ENCODE assay signal across 9 mouse cellular contexts in genomic region chr11:11973366-11974014, GRCm38 (mm10).
DNase-seq lines count a peak whose midpoint lies in the region; ATAC-seq and TF ChIP-seq lines count a peak whose summit lies in the region.
"Had no signal": no experiment of that assay in that cellular context is flagged by ENCODE, and none has a peak within 500 bp of the region (broad histone marks: within the 10 kb centered on the region; RNA-seq: fewer than 3 reads in every experiment).

No protein-coding gene starts in this region.

- no peak overlapping the region for H3K27ac ChIP-seq in bone marrow macrophage, adult 2 months (ENCODE audit: insufficient read depth, low read depth, low read length)
- peak overlapping the region; percentile 58; the same call in 1 of the 2 replicates for H3K27ac ChIP-seq in embryonic facial prominence, embryonic 15.5 days (replicated peaks)
- H3K27ac ChIP-seq in heart, embryonic 11.5 days (ENCODE audit: low read depth, low read length), result peak overlapping the region; percentile 47; the same call in 1 of the 2 replicates
- no peak overlapping the region for H3K27ac ChIP-seq in kidney, embryonic 14.5 days (ENCODE audit: low read depth, low read length)
- no peak overlapping the region; the same call in 1 of the 2 replicates for H3K27ac ChIP-seq in limb, embryonic 14.5 days (replicated peaks; ENCODE audit: low read depth, low read length)
- no peak overlapping the region for H3K27ac ChIP-seq in midbrain, postnatal 0 days (ENCODE audit: low read depth, low read length)

- TF ChIP-seq CTCF in bone marrow macrophage, adult 2 months (IDR thresholded peaks at IDR 0.05; ENCODE audit: low read depth, low read length), result peak; percentile 97
- peak; percentile 93 for TF ChIP-seq CTCF in midbrain, postnatal 0 days (IDR thresholded peaks at IDR 0.05)

- WGBS in embryonic facial prominence, embryonic 15.5 days, result 45% methylated on average over 8 of the region's 8 CpGs
- 51% methylated on average over 8 of the region's 8 CpGs for WGBS in heart, embryonic 11.5 days (ENCODE audit: insufficient replicate concordance)
- WGBS in kidney, embryonic 14.5 days, result 45% methylated on average over 8 of the region's 8 CpGs
- 41% methylated on average over 8 of the region's 8 CpGs for WGBS in limb, embryonic 14.5 days
- 30% methylated on average over 8 of the region's 8 CpGs for WGBS in midbrain, postnatal 0 days

- H3K27me3 ChIP-seq in embryonic facial prominence, embryonic 15.5 days, result no peaks in the 10 kb centered on the region
- no peaks in the 10 kb centered on the region for H3K27me3 ChIP-seq in heart, embryonic 11.5 days (ENCODE audit: control insufficient read depth, insufficient read depth, low read length)
- no peaks in the 10 kb centered on the region for H3K27me3 ChIP-seq in kidney, embryonic 14.5 days (ENCODE audit: control insufficient read depth, insufficient read depth, low read length)
- H3K27me3 ChIP-seq in limb, embryonic 14.5 days (ENCODE audit: control insufficient read depth, insufficient read depth, low read length), result no peaks in the 10 kb centered on the region
- 0 out of 2 replicates have a peak, but pooled peaks cover 3% of the 10 kb centered on the region for H3K27me3 ChIP-seq in midbrain, postnatal 0 days (ENCODE audit: insufficient read depth, low read length)
- no peaks in the 10 kb centered on the region for H3K27me3 ChIP-seq in splenic B cell, adult 2 months (ENCODE audit: control insufficient read depth, insufficient read depth, low read length, poor library complexity, severe bottlenecking)

- no peak for TF ChIP-seq POLR2A in bone marrow macrophage, adult 2 months (IDR thresholded peaks at IDR 0.05; ENCODE audit: borderline replicate concordance, low read depth, low read length)
- TF ChIP-seq POLR2A in limb, embryonic 14.5 days (IDR thresholded peaks at IDR 0.05; ENCODE audit: borderline replicate concordance, extremely low read depth, insufficient read depth, insufficient read length), result no peak

- H3K36me3 ChIP-seq in embryonic facial prominence, embryonic 15.5 days, result peaks cover 21% of the 10 kb centered on the region
- peaks cover 13% of the 10 kb centered on the region; the same call in 1 of the 2 replicates for H3K36me3 ChIP-seq in heart, embryonic 11.5 days (ENCODE audit: control insufficient read depth, insufficient read depth, low read length)
- H3K36me3 ChIP-seq in kidney, embryonic 14.5 days (ENCODE audit: control insufficient read depth, insufficient read depth, low read length), result peaks cover 32% of the 10 kb centered on the region; the same call in 1 of the 2 replicates
- peaks cover 31% of the 10 kb centered on the region for H3K36me3 ChIP-seq in limb, embryonic 14.5 days (ENCODE audit: control insufficient read depth, insufficient read depth, low read length)
- H3K36me3 ChIP-seq in midbrain, postnatal 0 days (ENCODE audit: insufficient read depth, low read length), result no peaks in the 10 kb centered on the region
- H3K36me3 ChIP-seq in splenic B cell, adult 2 months (ENCODE audit: control insufficient read depth, insufficient read depth, low read length, poor library complexity, severe bottlenecking), result no peaks in the 10 kb centered on the region

- no peak overlapping the region for H3K4me3 ChIP-seq in bone marrow macrophage, adult 2 months (ENCODE audit: insufficient read depth, low read length)
- no peak overlapping the region for H3K4me3 ChIP-seq in embryonic facial prominence, embryonic 15.5 days (replicated peaks)
- H3K4me3 ChIP-seq in heart, embryonic 11.5 days (ENCODE audit: low read depth, low read length), result no peak overlapping the region
- no peak overlapping the region for H3K4me3 ChIP-seq in kidney, embryonic 14.5 days (ENCODE audit: low read length)
- no peak overlapping the region for H3K4me3 ChIP-seq in limb, embryonic 14.5 days (replicated peaks; ENCODE audit: low read length)
- H3K4me3 ChIP-seq in midbrain, postnatal 0 days (ENCODE audit: low read depth, low read length), result no peak overlapping the region
- H3K4me3 ChIP-seq: erythroblast, embryonic 14.5 days had no signal

- peak; percentile 59 for DNase-seq in CD4-positive helper T cell, adult 2 months (ENCODE audit: low read depth, low spot score)
- DNase-seq in limb, embryonic 14.5 days (ENCODE audit: low spot score), result peak; percentile 90
- peak; percentile 92 for DNase-seq in midbrain, postnatal 0 days (ENCODE audit: low spot score)
- DNase-seq in splenic B cell, adult 2 months (ENCODE audit: low read depth, low spot score), result peak; percentile 74

- H3K9ac ChIP-seq in embryonic facial prominence, embryonic 15.5 days, result no peak overlapping the region
- H3K9ac ChIP-seq in heart, embryonic 11.5 days (ENCODE audit: low read depth, low read length), result no peak overlapping the region
- H3K9ac ChIP-seq in kidney, embryonic 14.5 days (ENCODE audit: low read depth, low read length), result no peak overlapping the region
- no peak overlapping the region for H3K9ac ChIP-seq in limb, embryonic 14.5 days (ENCODE audit: low read depth, low read length, severe bottlenecking)
- H3K9ac ChIP-seq in midbrain, postnatal 0 days (replicated peaks; ENCODE audit: low read length, poor library complexity, severe bottlenecking), result no peak overlapping the region

- H3K9me3 ChIP-seq in embryonic facial prominence, embryonic 15.5 days (replicated peaks), result no peaks in the 10 kb centered on the region; the same call in 1 of the 2 replicates
- no peaks in the 10 kb centered on the region for H3K9me3 ChIP-seq in heart, embryonic 11.5 days (replicated peaks; ENCODE audit: control insufficient read depth, low read length)
- no peaks in the 10 kb centered on the region for H3K9me3 ChIP-seq in kidney, embryonic 14.5 days (ENCODE audit: control insufficient read depth, low read length)
- H3K9me3 ChIP-seq in limb, embryonic 14.5 days (ENCODE audit: control insufficient read depth, low read length), result peaks cover 6% of the 10 kb centered on the region
- no peaks in the 10 kb centered on the region for H3K9me3 ChIP-seq in midbrain, postnatal 0 days (ENCODE audit: low read length)

- H3K4me2 ChIP-seq in embryonic facial prominence, embryonic 15.5 days (replicated peaks), result no peak overlapping the region
- no peak overlapping the region for H3K4me2 ChIP-seq in heart, embryonic 11.5 days
- H3K4me2 ChIP-seq in kidney, embryonic 14.5 days (replicated peaks; ENCODE audit: low read depth, low read length), result no peak overlapping the region
- H3K4me2 ChIP-seq in limb, embryonic 14.5 days (replicated peaks; ENCODE audit: low read depth, low read length, severe bottlenecking), result no peak overlapping the region
- no peak overlapping the region for H3K4me2 ChIP-seq in midbrain, postnatal 0 days (ENCODE audit: low read depth, low read length, poor library complexity, severe bottlenecking)

- ATAC-seq in embryonic facial prominence, embryonic 15.5 days (ENCODE audit: insufficient number of reproducible peaks, low FRiP score, low TSS enrichment, low read depth), result peak; percentile 69
- peak; percentile 61; the same call in 1 of the 2 replicates for ATAC-seq in heart, embryonic 11.5 days (replicated peaks; ENCODE audit: insufficient number of reproducible peaks, low FRiP score, low TSS enrichment)
- ATAC-seq in kidney, embryonic 14.5 days (ENCODE audit: low FRiP score, low TSS enrichment), result peak; percentile 85
- ATAC-seq in limb, embryonic 14.5 days (ENCODE audit: low FRiP score, low read depth), result peak; percentile 79
- ATAC-seq in midbrain, postnatal 0 days (ENCODE audit: low FRiP score), result peak; percentile 84

- no peaks in the 10 kb centered on the region for H3K4me1 ChIP-seq in bone marrow macrophage, adult 2 months (ENCODE audit: control insufficient read depth, insufficient read depth, low read length)
- H3K4me1 ChIP-seq in embryonic facial prominence, embryonic 15.5 days, result peaks cover 6% of the 10 kb centered on the region; the same call in 1 of the 2 replicates
- peaks cover 14% of the 10 kb centered on the region for H3K4me1 ChIP-seq in heart, embryonic 11.5 days (ENCODE audit: control insufficient read depth, insufficient read depth, low read length)
- 0 out of 2 replicates have a peak, but pooled peaks cover 8% of the 10 kb centered on the region for H3K4me1 ChIP-seq in kidney, embryonic 14.5 days (ENCODE audit: control insufficient read depth, insufficient read depth, low read length)
- H3K4me1 ChIP-seq in limb, embryonic 14.5 days (ENCODE audit: control insufficient read depth, insufficient read depth, low read length), result peaks cover 3% of the 10 kb centered on the region; the same call in 1 of the 2 replicates
- H3K4me1 ChIP-seq in midbrain, postnatal 0 days (ENCODE audit: insufficient read depth, low read length), result no peaks in the 10 kb centered on the region

Comparison
In these comparisons a context has a peak if more than half of its experiments do, and no peak if none do; other contexts are left out.
1. H3K27ac ChIP-seq: peak in embryonic facial prominence, embryonic 15.5 days (single experiment) and heart, embryonic 11.5 days (single experiment); none in bone marrow macrophage, adult 2 months (single experiment), kidney, embryonic 14.5 days (single experiment), limb, embryonic 14.5 days (single experiment) and midbrain, postnatal 0 days (single experiment).
2. Peak in every context shown above with its lines, with median percentiles within 50 percentile points of each other: DNase-seq and ATAC-seq.